Mouse (Mus musculus): ENCODE measurements around the gene Rad17. TPM values are rescaled to one million over a fixed set of nuclear protein-coding genes. Genes with fewer than 3 reads are reported as not detected.

The Rad17 gene
- polyA plus RNA-seq (2015; fragmentation: Illumina TruSeq; extraction: RNeasy Lipid Tissue Mini Kit (QIAGEN cat#74804); ENCODE audit: insufficient read depth, low read depth, low replicate concordance) = 5.6 TPM

DNA sequence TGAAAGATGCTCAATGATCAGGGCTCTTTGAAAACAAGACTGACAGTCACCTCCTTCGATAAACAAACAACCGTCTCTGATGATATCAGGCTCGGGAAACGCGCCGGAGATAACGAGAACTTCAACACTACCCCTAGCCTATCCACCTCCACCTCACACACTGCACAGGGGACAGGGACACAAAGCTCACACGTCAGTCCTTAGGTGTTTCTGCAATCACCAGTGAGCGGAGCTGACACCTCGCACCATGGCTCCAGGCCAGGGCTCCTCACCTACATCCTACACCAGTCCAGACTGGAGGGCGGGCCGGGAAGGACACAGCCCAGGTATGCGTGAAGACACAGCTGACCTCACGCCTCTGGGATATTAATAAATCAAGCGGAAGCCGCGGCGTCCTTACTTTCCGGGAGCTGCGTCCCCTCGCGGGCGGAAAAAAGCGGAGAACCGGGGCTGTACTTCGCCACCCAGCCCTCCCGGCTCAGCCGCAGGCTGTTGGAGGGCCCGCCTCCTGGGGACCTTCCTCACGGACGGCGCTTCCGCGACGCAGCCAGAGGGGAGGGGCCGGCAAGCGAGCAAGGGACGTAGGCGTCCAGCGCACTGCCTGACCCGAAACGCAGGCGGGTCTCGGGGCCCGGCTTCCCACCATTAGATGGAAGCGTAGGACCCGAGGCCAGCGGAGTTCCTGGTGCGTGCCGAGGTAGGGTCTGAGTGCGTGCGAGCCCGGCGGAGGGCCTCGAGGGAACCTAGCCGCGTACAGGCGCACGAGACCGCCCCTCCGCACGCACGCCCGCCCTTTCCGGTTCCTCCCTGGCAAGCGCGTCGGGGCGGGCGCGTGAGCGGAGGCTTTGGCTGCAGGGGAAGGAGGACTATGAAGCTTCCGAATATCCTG lies at the start of gene Rad17, which contains the start of gene Ak6:
Gene Rad17 (minus strand): TSS at position 502 of the 889 bp plus-strand sequence.
Gene Ak6 (plus strand): TSS at position 430 of the 889 bp plus-strand sequence.

DNA sequence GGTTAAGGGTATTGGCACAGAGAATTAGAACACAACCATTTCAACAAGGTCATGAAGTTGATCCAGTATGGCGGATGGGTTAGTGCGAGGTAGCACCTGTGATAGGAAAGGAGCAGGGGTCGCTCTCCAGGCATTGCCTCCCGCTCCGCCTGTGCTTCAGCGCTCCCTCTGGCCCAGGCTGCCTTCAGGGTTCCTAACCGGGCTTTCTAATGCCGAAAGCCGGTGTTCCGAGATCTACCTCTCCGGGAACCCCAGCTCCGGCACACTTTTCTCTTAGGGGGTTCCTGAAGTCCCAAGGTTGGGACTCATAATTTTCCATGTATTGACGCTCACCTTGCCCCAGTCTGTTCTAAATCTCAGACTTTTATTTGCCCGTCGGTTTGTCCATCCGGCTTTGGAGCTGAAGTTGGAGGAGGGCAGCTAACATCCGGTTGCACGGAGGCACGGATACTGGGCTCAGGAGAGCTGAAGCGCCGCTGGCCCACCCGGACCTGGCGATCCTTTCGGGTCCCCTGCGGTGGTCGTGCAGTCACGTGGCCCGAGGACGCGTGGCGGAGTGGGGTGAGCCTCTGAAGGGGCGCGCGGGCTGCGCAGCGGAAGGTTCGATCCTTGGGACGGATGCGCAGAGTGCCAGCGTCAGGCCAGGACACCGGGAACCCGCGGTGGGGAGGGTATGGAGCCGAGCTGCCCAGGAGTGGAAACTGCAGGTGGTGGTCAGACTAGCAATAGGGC lies 18.6 kb upstream of the Rad17 start, which contains the start of gene Ccdc125:
Gene Ccdc125 (plus strand): TSS at position 427 of the 732 bp plus-strand sequence.

DNA sequence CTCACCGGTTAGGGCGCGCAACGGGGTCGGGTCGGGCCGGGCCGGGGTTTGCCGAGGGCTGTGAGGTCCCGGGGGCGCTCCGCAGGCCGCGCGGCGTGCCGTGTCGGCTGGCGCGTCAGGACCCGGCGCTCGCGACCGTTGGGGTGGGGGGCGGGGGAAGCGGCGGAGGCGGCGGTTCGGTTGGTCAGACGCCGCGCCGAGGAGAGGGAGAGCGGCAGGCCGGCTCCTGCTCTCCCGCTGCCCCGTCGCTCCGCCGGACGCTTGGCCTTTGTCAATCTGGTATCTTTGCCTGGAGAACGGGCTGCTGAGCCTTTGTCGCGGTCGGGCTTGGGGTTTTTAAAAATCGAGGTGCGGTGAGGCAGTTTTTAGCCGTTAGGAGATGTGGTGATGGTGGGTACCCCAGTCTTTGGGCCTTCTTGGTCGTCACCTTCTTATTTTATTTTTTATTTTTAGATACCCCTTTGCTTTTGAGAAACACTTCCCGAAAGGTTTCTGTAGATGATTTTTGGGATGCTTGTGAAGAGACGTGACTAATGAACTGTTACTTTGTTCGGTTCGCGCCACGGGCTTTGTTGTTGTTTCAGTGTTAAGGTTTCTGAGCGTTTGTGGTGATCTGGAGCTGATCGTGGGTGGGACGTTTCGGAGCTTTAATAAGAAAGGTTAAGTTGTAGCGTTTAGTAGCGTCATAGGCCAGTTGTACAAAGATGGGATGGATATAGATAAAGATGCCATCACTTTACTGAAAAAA lies 762 bp upstream of the Rad17 start, which contains the start of gene Taf9:
Gene Taf9 (plus strand): TSS at position 141 of the 748 bp plus-strand sequence.

DNA sequence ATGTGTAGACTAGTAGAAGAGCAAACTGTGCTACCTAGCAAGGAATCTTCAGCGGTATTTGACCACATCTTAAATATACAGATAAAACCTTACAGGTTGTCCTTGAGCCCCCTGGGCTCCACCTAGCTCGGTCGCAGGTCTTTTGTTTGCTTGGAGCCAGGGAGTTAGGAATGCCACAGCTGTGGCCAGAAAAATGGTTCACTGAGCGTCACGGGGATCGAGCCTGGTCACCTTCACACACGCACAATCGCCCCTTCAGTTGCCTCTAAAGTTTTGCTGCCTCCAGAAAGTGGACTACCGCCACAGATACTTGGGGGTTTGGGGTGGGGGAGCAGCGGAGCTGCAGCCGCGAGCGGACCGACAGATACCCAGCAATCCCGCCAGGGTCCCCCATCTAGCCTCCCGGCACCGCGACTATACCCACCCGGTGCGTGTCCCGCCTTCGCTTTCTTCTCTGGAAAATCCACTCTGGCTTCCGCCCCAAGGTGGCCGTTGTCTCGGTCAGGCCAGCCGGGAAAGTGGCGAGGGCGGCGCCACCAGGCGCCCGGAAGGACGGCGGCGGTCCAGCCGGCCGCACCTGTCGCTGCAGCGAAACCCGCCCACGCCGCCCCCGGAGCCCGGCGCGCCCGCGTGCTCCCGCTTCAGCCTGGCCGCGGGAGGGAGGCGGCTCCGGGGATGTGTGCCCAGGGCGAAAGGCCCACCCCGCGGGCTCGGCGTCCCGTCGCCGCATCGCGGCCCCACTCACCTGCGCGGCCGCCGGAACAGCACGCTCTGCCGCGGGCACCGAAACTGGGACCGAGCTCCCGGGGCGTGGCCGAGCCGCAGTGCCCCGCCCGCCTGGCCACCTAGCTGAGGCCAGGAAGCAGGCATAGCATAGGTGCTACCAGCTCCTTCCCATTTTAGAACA lies 34.4 kb downstream of the Rad17 start, which contains the start of gene Marveld2:
Gene Marveld2 (minus strand): TSS at position 791 of the 907 bp plus-strand sequence.

Other genes with a start within 250 kb of the Rad17 start
- gene Naip1, start 198.2 kb downstream of the Rad17 start, polyA plus RNA-seq (2015; fragmentation: Illumina TruSeq; extraction: RNeasy Lipid Tissue Mini Kit (QIAGEN cat#74804); ENCODE audit: insufficient read depth, low read depth, low replicate concordance) = not detected
- 12.6 TPM for gene Gtf2h2, start 158.5 kb downstream of the Rad17 start, polyA plus RNA-seq (2015; fragmentation: Illumina TruSeq; extraction: RNeasy Lipid Tissue Mini Kit (QIAGEN cat#74804); ENCODE audit: insufficient read depth, low read depth, low replicate concordance)
- 1.8 TPM for gene Ocln, start 98.3 kb downstream of the Rad17 start, polyA plus RNA-seq (2015; fragmentation: Illumina TruSeq; extraction: RNeasy Lipid Tissue Mini Kit (QIAGEN cat#74804); ENCODE audit: insufficient read depth, low read depth, low replicate concordance)
- gene Marveld2, start 34.1 kb downstream of the Rad17 start, polyA plus RNA-seq (2015; fragmentation: Illumina TruSeq; extraction: RNeasy Lipid Tissue Mini Kit (QIAGEN cat#74804); ENCODE audit: insufficient read depth, low read depth, low replicate concordance) = 2.8 TPM
- gene Ak6, start 72 bp downstream of the Rad17 start, polyA plus RNA-seq (2015; fragmentation: Illumina TruSeq; extraction: RNeasy Lipid Tissue Mini Kit (QIAGEN cat#74804); ENCODE audit: insufficient read depth, low read depth, low replicate concordance) = 13.9 TPM
- gene Taf9, start 528 bp upstream of the Rad17 start, polyA plus RNA-seq (2015; fragmentation: Illumina TruSeq; extraction: RNeasy Lipid Tissue Mini Kit (QIAGEN cat#74804); ENCODE audit: insufficient read depth, low read depth, low replicate concordance) = 1.8 TPM
- 1.00 TPM for gene Ccdc125, start 18.7 kb upstream of the Rad17 start, polyA plus RNA-seq (2015; fragmentation: Illumina TruSeq; extraction: RNeasy Lipid Tissue Mini Kit (QIAGEN cat#74804); ENCODE audit: insufficient read depth, low read depth, low replicate concordance)
- 7.1 TPM for gene Cdk7, start 79.9 kb upstream of the Rad17 start, polyA plus RNA-seq (2015; fragmentation: Illumina TruSeq; extraction: RNeasy Lipid Tissue Mini Kit (QIAGEN cat#74804); ENCODE audit: insufficient read depth, low read depth, low replicate concordance)
- 11.8 TPM for gene Mrps36, start 93.6 kb upstream of the Rad17 start, polyA plus RNA-seq (2015; fragmentation: Illumina TruSeq; extraction: RNeasy Lipid Tissue Mini Kit (QIAGEN cat#74804); ENCODE audit: insufficient read depth, low read depth, low replicate concordance)
- not detected for gene Cenph, start 124.8 kb upstream of the Rad17 start, polyA plus RNA-seq (2015; fragmentation: Illumina TruSeq; extraction: RNeasy Lipid Tissue Mini Kit (QIAGEN cat#74804); ENCODE audit: insufficient read depth, low read depth, low replicate concordance)
- gene Ccnb1, start 135.5 kb upstream of the Rad17 start, polyA plus RNA-seq (2015; fragmentation: Illumina TruSeq; extraction: RNeasy Lipid Tissue Mini Kit (QIAGEN cat#74804); ENCODE audit: insufficient read depth, low read depth, low replicate concordance) = not detected
- 14.0 TPM for gene Slc30a5, start 182.4 kb upstream of the Rad17 start, polyA plus RNA-seq (2015; fragmentation: Illumina TruSeq; extraction: RNeasy Lipid Tissue Mini Kit (QIAGEN cat#74804); ENCODE audit: insufficient read depth, low read depth, low replicate concordance)